Mouse (Mus musculus) ES-E14 (cell line): ENCODE measurements around the gene Cmbl. TPM values are rescaled to one million over a fixed set of nuclear protein-coding genes. Genes with fewer than 3 reads are reported as not detected.

ENCODE experiments used
- DNase-seq: peaks from one replicate; pipeline ENCODE4 v3.0.0-alpha.2; 2013; ENCODE audit warnings: low read depth, low spot score
- H3K27ac ChIP-seq: 2 replicates; pipeline ENCODE4 v1.5.1; 2012; ENCODE audit warnings: low read depth, mild to moderate bottlenecking, low read length, moderate library complexity, mixed read lengths; ENCODE audit not compliant: poor library complexity, insufficient read depth, severe bottlenecking
- H3K36me3 ChIP-seq: 2 replicates; pipeline ENCODE4 v1.6.1; 2012; ENCODE audit warnings: mild to moderate bottlenecking, low read length, moderate library complexity, mixed read lengths; ENCODE audit not compliant: control insufficient read depth, poor library complexity, insufficient read depth, severe bottlenecking
- H3K4me1 ChIP-seq, 2 experiments: fragments of 150-350 bp in 1 of 2; sonication (generic) in 1 of 2; 2 replicates each; pipeline ENCODE4 v1.6.1; 2012; ENCODE audit warnings: low read length in 2 of 2, mild to moderate bottlenecking in 1 of 2, mixed read lengths in 1 of 2; ENCODE audit not compliant: control insufficient read depth in 2 of 2, insufficient read depth in 2 of 2, poor library complexity in 1 of 2
- H3K4me3 ChIP-seq, 2 experiments: fragments of 150-350 bp in 1 of 2; sonication (generic) in 1 of 2; 2 replicates each; pipeline ENCODE4 v1.5.1; 2012; ENCODE audit warnings: low read length in 2 of 2, low read depth in 1 of 2, mild to moderate bottlenecking in 1 of 2, mixed read lengths in 1 of 2; ENCODE audit not compliant: insufficient read depth in 1 of 2, poor library complexity in 1 of 2, severe bottlenecking in 1 of 2
- H3K9ac ChIP-seq: 2 replicates; pipeline ENCODE4 v1.6.1; 2012; ENCODE audit warnings: low read depth, mild to moderate bottlenecking, low read length, mixed read lengths; ENCODE audit not compliant: poor library complexity, insufficient read depth, severe bottlenecking
- H3K9me3 ChIP-seq: fragments of 150-350 bp; sonication (generic); 2 replicates; pipeline ENCODE4 v1.6.1; 2012; ENCODE audit warnings: low read depth, mild to moderate bottlenecking, low read length; ENCODE audit not compliant: control insufficient read depth, insufficient read depth
- CHD2 ChIP-seq: IDR thresholded peaks from 2 replicates; pipeline ENCODE4 v1.6.1; 2014; ENCODE audit warnings: mild to moderate bottlenecking, low read depth, low read length, inconsistent platforms
- HCFC1 ChIP-seq: IDR thresholded peaks from 2 replicates; pipeline ENCODE4 v1.6.1; 2012; ENCODE audit warnings: low read length, inconsistent platforms, borderline replicate concordance; ENCODE audit not compliant: insufficient read depth
- MAFK ChIP-seq: IDR thresholded peaks from 2 replicates; pipeline ENCODE4 v1.6.1; 2014; ENCODE audit warnings: mild to moderate bottlenecking, low read depth, low read length, inconsistent platforms; ENCODE audit not compliant: insufficient read depth
- ZC3H11A ChIP-seq: IDR thresholded peaks from 2 replicates; pipeline ENCODE4 v1.6.1; 2012; ENCODE audit warnings: low read depth, mild to moderate bottlenecking, inconsistent platforms, low read length, borderline replicate concordance
- ZNF384 ChIP-seq: IDR thresholded peaks from 2 replicates; pipeline ENCODE4 v1.6.1; 2012; ENCODE audit warnings: low read depth, low read length, inconsistent platforms
- in situ Hi-C, 2 experiments: fragments of 600-800 bp; cut with MboI; formaldehyde crosslinking; loops; one replicate each; pipeline ENCODE4 v1.15.1; 2025; ENCODE audit warnings: low sequenced_read_pairs in 2 of 2, inconsistent platforms in 1 of 2; ENCODE audit not compliant: unreplicated experiment in 2 of 2
- total RNA-seq: library from RNA; depleted of rRNA; stranded (reverse); fragments of 300-350 nt; gene quantifications from 2 replicates; pipeline ENCODE4 v1.2.3, GENCODE M21; 2012

Gene Cmbl
- total RNA-seq, 1 experiment = 0.76 TPM

- TF ChIP-seq MAFK = no peak
- TF ChIP-seq CHD2 = no peak
- TF ChIP-seq ZC3H11A = no peak
- no peak for TF ChIP-seq HCFC1
- no peak for TF ChIP-seq ZNF384
- in situ Hi-C loops = no loop called here
- Histone ChIP-seq H3K9ac (no peak overlapping the region), H3K4me3 (no peak overlapping the region), H3K36me3 (peaks cover 1% of the 10 kb centered on the region; the same call in 1 of the 2 replicates), H3K4me1 (peaks cover 0 to 6% of the 10 kb centered on the region in 2 experiments; a peak in 2 of 4 replicates), H3K9me3 (peaks cover 10% of the 10 kb centered on the region), H3K27ac (no peak overlapping the region)
- no peak for DNase-seq
These were observed 29.8 kb upstream of the Cmbl start for GRCm38 (mm10) chr15:31535259-31535855.

DNA sequence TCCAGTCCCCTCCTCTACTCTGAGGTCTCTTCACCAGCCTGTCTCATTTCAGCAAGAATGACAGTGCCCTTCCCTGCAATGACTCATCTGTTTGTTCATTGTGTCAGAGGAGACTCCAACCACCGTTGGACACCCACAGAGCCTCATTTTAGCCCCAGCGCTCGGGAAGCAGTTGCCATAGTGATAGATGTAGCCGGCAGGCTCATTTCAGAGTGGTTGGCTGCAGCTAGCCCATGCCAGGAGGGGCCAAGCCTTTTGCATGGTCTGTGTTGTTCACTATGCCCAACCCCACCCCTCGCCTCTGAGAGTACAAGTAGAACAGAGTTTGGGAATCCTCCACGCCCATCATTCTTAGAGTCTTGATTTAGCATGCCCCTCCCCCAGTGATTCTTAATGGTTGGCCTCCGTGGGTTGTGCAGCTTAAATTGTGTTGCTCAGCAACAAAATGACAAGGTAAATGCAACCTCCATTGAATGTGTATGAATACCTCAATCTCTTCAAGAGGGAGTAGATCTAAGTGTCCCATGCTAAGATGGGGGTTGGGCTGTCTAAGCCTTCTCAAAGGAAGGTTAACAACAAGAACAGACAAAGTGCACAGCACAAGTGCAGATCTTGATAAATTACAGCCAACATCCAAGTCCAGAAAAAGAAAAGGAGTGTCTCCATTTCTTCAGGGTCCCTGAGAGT, 29.0 kb upstream of the Cmbl start:
- no peak for DNase-seq
- TF ChIP-seq HCFC1 (no peak), MAFK (peak; percentile 22; the same call in 1 of the 2 replicates)
- no peak overlapping the region for H3K27ac ChIP-seq
- peaks cover 0 to 6% of the 10 kb centered on the region in 2 experiments; a peak in 2 of 4 replicates for H3K4me1 ChIP-seq
- no peak overlapping the region for H3K4me3 ChIP-seq
- peaks cover 1% of the 10 kb centered on the region; the same call in 1 of the 2 replicates for H3K36me3 ChIP-seq
- H3K9ac ChIP-seq = no peak overlapping the region
- H3K9me3 ChIP-seq = peaks cover 10% of the 10 kb centered on the region
- in situ Hi-C loops = no loop called here

GRCm38 (mm10) chr15:31537706-31538105, 27.5 kb upstream of the Cmbl start:
- no peak overlapping the region for H3K27ac ChIP-seq
- no peak overlapping the region for H3K9ac ChIP-seq
- TF ChIP-seq CHD2 = no peak
- no peak for TF ChIP-seq HCFC1
- no peak for TF ChIP-seq ZNF384
- no peak for TF ChIP-seq MAFK
- no peak for TF ChIP-seq ZC3H11A
- peaks cover 1% of the 10 kb centered on the region; the same call in 1 of the 2 replicates for H3K36me3 ChIP-seq
- H3K4me3 ChIP-seq = no peak overlapping the region
- H3K4me1 ChIP-seq = peaks cover 0 to 6% of the 10 kb centered on the region in 2 experiments; a peak in 3 of 4 replicates
- in situ Hi-C loops = no loop called here
- peaks cover 10% of the 10 kb centered on the region for H3K9me3 ChIP-seq
- DNase-seq = no peak

GRCm38 (mm10) chr15:31538346-31538745, 26.8 kb upstream of the Cmbl start:
- in situ Hi-C loops = no loop called here
- DNase-seq = no peak

More at GRCm38 (mm10) chr15:31538346-31538745, 26.8 kb upstream of the Cmbl start:
- no peak for TF ChIP-seq HCFC1
- TF ChIP-seq ZC3H11A = no peak
- TF ChIP-seq CHD2 = no peak
- TF ChIP-seq ZNF384 = no peak
- TF ChIP-seq MAFK = no peak
- Histone ChIP-seq H3K4me1 (peaks cover 4 to 9% of the 10 kb centered on the region in 2 experiments), H3K4me3 (no peak overlapping the region), H3K36me3 (peaks cover 1% of the 10 kb centered on the region; the same call in 1 of the 2 replicates), H3K9ac (no peak overlapping the region), H3K9me3 (peaks cover 10% of the 10 kb centered on the region), H3K27ac (no peak overlapping the region)
